Mouse (Mus musculus) MN1 (cell line): ENCODE data around the gene Hoxb9.

Source experiments
- DNase-seq: peaks from one replicate; pipeline ENCODE4 v3.0.0-alpha.2; 2016; ENCODE audit warnings: low spot score

Gene Hoxb9

GRCm38 (mm10) chr11:96284774-96285734 lies 13.8 kb downstream of the Hoxb9 start:
- no peak for DNase-seq

DNA sequence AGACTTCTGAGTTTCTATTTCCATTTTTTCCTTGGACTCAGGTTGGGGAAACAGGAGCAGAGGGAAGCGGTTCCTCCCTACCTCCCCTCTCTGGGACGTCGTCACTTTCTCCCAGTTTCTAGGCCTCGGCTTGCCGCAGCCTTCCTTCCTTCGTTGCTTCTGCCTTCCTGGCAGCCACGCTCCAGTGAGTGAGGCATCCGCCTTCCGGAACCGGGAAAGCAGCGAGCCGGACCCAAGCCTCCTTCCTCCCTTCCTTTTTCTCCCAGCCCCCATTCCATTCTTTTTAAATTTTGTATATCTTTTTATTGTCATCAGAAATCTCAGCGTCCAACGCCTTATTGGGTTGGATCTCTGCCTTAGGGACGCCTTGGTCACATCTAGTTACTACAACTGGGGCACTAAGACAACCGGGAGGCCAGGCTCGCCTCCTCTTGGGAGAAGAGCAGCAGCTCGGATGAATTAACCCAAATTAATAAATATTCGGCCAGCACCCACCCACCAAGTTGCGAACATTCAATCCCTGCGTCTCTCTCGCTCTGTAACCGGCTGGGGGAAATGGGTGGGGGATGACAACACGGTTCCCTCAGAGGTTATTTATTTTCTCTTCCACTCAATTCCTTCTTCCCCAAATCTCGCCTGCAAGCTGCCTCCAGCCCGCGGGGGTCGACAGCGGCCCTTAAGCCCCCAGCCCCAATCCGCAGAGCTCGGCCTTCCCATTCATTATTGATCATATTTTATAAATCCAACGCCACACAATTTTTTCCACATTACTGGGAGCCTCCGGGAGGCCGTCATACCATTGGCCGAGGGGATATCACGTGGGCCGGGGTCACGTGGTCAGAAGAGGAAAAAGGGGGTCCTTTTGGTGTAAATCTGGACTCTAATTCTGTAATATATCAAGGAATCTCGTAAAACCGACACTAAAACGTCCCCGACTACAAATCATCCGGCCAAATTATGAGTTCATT lies 14.8 kb downstream of the Hoxb9 start, which contains the start of gene Hoxb7:
Gene Hoxb7, plus strand, starts transcription at position 853 of the 968 bp plus-strand sequence.
- no peak for DNase-seq

DNA sequence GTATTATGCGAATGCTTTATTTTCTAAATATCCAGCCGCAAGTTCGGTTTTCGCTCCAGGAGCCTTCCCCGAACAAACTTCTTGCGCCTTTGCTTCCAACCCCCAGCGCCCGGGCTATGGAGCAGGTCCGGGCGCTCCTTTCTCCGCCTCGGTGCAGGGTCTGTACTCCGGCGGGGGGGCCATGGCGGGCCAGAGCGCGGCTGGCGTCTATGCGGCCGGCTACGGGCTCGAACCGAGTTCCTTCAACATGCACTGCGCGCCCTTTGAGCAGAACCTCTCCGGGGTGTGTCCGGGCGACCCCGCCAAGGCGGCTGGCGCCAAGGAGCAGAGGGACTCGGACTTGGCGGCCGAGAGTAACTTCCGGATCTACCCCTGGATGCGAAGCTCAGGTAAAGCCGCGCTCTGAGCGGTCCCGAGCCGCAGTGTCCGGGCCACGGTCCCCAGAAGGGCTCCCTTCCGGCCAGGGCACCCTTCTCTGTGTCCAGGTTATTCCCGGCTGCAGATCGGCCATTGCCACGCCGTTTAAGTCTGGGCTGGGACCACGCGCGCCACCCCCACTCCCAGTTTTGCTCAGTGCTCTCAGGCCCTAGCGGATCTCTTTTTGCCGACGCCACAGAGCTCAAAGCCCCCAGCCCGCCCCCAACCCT lies 15.6 kb downstream of the Hoxb9 start:
- no peak for DNase-seq

DNA sequence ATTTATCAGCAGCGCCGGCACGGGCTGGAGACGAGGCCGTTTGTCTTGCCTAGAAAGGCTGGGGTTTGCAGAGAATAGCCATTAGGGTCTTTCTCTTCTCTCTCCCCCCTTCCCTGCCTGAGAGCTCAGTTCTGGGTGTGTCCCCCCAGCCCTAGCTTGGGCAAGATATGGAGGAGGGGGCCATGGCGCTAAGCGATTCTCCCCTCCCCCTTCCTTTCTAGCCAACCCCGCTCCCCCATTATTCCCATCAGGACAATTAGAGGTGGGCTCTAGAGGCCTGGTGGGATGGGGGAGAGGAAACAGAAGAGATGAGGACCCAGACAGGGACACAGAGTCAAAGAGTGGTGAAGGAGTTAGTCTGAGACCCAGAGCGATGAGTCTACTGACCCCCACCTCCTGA lies 16.2 kb downstream of the Hoxb9 start:
- DNase-seq = no peak

DNA sequence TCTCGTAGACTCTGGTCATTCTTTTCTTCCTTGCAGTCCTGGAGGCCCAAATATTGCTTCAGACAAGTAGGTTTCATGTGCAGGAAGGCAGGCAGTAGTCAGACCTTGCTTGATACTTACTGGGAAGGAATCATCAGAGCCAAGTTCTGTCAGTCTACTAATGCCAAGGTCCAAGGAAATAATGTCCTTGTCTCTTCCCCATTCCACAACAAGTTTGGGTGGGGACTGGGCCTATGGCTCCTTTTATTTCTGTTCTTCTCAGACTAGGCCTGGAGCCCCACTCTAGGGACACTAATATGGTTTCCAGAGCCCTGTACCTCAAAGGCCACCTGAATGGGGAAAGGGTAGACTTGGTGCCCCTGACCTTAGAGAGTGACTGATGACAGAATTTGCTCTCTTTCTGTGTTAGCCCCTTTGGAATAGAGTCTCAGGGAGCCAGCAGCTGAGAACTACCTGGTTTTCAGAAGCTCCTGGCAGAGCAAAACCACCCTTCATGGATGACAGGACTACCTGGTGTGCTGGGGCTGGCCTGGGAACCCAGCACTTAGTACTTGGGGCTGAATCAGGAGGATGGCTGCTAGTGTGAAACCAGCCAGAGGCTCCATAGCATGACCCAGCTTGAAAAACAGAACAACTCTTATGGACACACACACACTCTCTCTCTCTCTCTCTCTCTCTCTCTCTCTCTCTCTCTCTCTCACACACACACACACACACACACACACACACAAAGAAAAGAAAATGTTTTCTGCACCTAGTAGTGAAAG lies 17.4 kb downstream of the Hoxb9 start:
- DNase-seq = no peak

DNA sequence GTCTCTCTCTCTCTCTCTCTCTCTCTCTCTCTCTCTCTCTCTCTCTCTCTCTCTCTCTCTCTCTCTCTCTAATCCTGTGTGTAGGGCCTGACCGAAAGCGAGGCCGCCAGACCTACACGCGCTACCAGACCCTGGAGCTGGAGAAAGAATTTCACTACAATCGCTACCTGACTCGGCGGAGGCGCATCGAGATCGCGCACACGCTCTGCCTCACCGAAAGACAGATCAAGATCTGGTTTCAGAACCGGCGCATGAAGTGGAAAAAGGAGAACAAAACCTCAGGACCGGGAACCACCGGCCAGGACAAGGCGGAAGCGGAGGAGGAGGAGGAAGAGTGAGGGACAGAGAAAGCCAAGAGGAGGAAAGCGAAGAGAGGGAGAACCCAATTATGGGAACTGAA lies 18.0 kb downstream of the Hoxb9 start:
- DNase-seq = no peak

DNA sequence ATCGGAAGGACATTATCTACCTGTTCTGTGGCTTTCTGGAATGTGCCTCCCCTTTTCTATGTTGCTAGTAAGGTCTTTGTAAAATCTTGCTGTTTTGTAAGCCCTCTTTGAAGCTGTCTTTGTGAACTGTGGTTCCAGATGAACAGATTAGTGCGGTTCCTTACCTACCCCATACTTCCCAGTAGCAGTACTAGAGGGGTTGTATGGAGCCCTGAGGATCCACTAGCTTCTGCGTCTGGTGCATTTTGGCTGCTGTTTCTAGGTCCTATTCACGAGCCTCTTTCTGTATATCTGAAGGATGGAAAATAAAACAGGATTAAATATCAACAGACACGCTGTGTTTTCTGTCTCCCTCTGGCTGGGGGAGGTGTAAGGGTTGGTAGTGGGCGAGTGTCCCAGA lies 18.6 kb downstream of the Hoxb9 start:
- no peak for DNase-seq

- no peak for DNase-seq
Observed at GRCm38 (mm10) chr11:96290705-96291355, 19.6 kb downstream of the Hoxb9 start.

DNA sequence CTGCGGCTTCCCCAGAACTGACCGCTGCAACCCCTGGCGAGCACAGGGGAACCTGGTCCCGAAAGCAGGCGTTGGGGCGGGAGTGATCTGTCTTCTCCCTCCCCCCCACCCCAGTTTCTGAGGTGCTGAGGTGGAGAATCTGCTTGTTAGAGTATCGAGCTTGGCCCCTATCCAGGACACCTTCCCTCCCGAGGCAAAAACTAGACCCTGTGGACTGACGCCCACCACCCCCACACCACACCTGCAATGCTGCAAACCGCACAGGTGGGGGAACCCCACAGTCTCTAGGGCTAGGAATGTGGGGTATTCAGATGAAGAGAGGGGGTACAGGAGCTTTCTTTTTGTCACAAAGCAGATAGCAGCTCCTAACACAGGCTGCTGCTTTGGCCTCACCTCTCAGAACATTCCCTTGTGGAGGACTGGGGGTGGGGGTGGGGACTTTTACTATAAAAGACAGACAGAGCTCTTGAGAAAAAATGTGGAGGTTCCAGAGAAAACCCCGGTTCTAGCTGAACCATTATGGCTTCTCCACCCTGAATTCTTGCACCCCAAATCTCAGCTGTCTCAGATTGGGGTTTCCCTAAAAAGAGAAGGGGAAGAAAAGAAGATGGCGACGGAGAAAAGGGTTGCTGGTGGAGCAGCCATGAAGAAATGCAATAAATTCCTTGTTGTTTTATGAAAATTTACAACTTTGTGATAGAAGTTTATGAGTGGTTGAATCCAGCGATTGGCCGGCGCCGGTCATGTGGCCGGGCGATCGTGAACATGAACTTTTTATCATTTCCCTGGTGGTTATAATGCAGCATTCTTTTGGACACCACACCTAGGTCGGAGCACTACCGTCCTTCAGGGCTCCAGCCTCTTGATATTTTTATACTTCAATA lies 20.7 kb downstream of the Hoxb9 start, which contains the start of gene Hoxb6:
Gene Hoxb6, plus strand, starts transcription at position 796 of the 884 bp plus-strand sequence.
- no peak for DNase-seq

GRCm38 (mm10) chr11:96292565-96293301 lies 21.5 kb downstream of the Hoxb9 start:
- no peak for DNase-seq

GRCm38 (mm10) chr11:96293302-96293921 lies 22.2 kb downstream of the Hoxb9 start:
- DNase-seq = no peak

DNA sequence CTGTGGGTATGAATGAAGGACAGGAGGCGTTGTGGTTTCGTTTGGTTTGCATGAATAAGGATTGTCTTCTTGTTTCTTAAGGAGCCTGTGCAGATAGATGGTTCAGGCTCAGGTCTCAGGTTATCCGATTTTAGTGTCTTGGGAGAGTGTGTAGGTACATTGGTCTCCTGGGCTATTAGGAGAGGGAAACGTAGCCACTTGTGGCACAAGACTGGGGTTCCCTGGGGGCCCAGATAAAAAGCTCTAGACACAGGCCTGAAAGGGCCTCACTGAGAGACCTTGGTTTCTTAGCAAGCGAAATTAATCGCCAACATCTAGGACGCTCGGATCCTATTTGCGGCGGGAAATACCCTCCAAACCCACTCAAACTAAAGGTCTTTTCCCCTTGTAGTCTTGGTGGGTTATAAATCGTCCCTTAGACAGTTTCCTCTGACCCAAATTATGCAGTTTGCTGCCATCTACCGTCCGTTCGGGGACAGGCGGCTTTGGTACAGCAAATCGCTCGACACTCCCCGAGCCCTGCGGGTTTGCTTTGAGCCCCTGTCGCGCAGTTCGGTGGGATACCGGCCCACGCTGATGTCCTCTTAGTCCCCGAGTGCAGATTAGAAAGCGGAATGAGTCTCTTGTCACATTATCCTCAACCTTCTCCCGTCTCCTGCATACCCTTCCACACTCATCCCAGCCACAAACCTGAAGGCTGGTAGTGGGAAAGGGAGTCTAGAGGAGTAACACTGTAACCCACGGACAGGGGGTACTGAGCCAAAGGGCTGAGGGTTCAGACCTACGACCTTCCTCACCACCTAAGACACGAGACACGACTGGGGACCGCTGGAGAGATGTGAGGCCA lies 23.2 kb downstream of the Hoxb9 start:
- peak; percentile 28 for DNase-seq

DNA sequence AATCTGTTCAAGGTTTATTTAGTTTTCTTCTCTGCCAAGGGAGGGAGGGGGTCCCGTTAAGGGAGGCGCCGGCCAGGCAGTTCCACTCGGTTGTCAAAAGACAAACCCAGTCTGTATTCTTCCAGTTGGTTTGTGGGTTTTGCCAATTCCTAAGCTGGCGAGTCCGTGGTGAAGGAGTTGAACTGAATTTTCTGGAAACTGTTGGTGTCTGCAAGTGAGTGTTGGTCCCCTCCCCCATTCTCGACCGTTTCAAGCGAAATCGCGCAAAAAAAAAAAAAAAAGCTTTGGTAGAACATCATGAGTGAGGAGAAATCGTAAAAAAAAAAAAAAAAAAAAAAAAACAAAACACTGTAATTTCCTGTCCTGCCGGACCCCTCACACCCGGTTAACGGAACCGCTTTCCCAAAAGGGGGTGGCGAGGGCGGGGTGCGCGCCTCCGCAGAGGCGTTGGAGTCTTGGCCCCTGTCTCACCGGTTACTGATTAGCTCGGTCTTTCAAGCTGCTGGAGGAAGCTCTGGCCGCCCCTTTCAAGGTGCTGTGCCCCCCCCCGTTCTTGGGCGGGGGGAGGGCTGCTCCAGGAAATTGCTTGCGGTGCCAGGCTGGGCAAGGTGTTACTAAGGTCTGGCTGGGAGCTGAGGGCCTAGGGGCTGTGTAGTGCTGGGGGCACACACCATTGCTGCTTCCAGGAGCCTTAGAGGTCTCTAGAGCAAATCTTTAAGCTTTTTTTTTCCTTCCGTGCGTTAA lies 24.0 kb downstream of the Hoxb9 start:
- DNase-seq = no peak

GRCm38 (mm10) chr11:96296997-96297396 lies 25.7 kb downstream of the Hoxb9 start:
- no peak for DNase-seq

- no peak for DNase-seq
Observed at GRCm38 (mm10) chr11:96297428-96297827, 26.2 kb downstream of the Hoxb9 start.

- no peak for DNase-seq
Observed at GRCm38 (mm10) chr11:96297968-96298635, 26.8 kb downstream of the Hoxb9 start.
